ENCODE assay signal across 8 mouse cellular contexts in genomic region chr9:107576357-107577107, GRCm38 (mm10). TPM values are rescaled to one million over a fixed set of nuclear protein-coding genes. Genes with fewer than 3 reads are reported as not detected.
DNase-seq lines count a peak whose midpoint lies in the region; ATAC-seq and TF ChIP-seq lines count a peak whose summit lies in the region.

Hyal1 (plus strand) TSS chr9:107576927.

- peak within 1 kb of the TSS; percentile 37 for H3K4me3 ChIP-seq in embryonic fibroblast, embryonic 13.5 days (ENCODE audit: insufficient read depth, low read length)
- H3K4me3 ChIP-seq in heart, embryonic 11.5 days (ENCODE audit: low read depth, low read length) = peak within 1 kb of the TSS; percentile 27
- peak within 1 kb of the TSS; percentile 42 for H3K4me3 ChIP-seq in kidney, embryonic 15.5 days (replicated peaks)
- H3K4me3 ChIP-seq in spleen, adult 2 months (ENCODE audit: extremely low read depth, insufficient read depth, insufficient read length) = peak within 1 kb of the TSS; percentile 25; the same call in 1 of the 2 replicates

- no peak for TF ChIP-seq CTCF in embryonic fibroblast, embryonic 13.5 days (IDR thresholded peaks at IDR 0.05; ENCODE audit: borderline replicate concordance, insufficient read depth, low read length)
- TF ChIP-seq CTCF in spleen, adult 2 months (IDR thresholded peaks at IDR 0.05; ENCODE audit: extremely low read depth, insufficient read depth, insufficient read length, insufficient replicate concordance) = no peak

- H3K4me2 ChIP-seq in heart, embryonic 11.5 days = peak within 1 kb of the TSS; percentile 64
- peak within 1 kb of the TSS; percentile 60 for H3K4me2 ChIP-seq in kidney, embryonic 15.5 days

- peaks cover 5% of the 10 kb centered on the region; the same call in 1 of the 2 replicates for H3K4me1 ChIP-seq in embryonic fibroblast, embryonic 13.5 days (ENCODE audit: control insufficient read depth, insufficient read depth, low read length)
- H3K4me1 ChIP-seq in heart, embryonic 11.5 days (ENCODE audit: control insufficient read depth, insufficient read depth, low read length) = peaks cover 23% of the 10 kb centered on the region
- H3K4me1 ChIP-seq in kidney, embryonic 15.5 days = peaks cover 51% of the 10 kb centered on the region
- H3K4me1 ChIP-seq in spleen, adult 2 months (ENCODE audit: control insufficient read depth, insufficient read depth, insufficient read length) = peaks cover 11% of the 10 kb centered on the region; the same call in 1 of the 2 replicates

- peaks cover 12% of the 10 kb centered on the region for H3K36me3 ChIP-seq in heart, embryonic 11.5 days (ENCODE audit: control insufficient read depth, insufficient read depth, low read length)
- H3K36me3 ChIP-seq in kidney, embryonic 15.5 days = peaks cover 33% of the 10 kb centered on the region
- no peaks in the 10 kb centered on the region for H3K36me3 ChIP-seq in spleen, adult 2 months (ENCODE audit: control insufficient read depth, insufficient read depth, low read length)

- peak within 1 kb of the TSS; percentile 56 for H3K27ac ChIP-seq in embryonic fibroblast, embryonic 13.5 days (ENCODE audit: insufficient read depth, low read length)
- no peak within 1 kb of the TSS for H3K27ac ChIP-seq in heart, embryonic 11.5 days (ENCODE audit: low read depth, low read length)
- peak within 1 kb of the TSS; percentile 76 for H3K27ac ChIP-seq in kidney, embryonic 15.5 days
- H3K27ac ChIP-seq in spleen, adult 2 months (ENCODE audit: insufficient read depth, low read length) = peak within 1 kb of the TSS; percentile 15; the same call in 1 of the 2 replicates

- peak within 1 kb of the TSS; percentile 60 for H3K9ac ChIP-seq in heart, embryonic 11.5 days (ENCODE audit: low read depth, low read length)
- H3K9ac ChIP-seq in kidney, embryonic 15.5 days = peak within 1 kb of the TSS; percentile 38; the same call in 1 of the 2 replicates

- TF ChIP-seq POLR2A in embryonic fibroblast, embryonic 13.5 days (IDR thresholded peaks at IDR 0.05; ENCODE audit: low read depth, low read length) = peak; percentile 91
- TF ChIP-seq POLR2A in spleen, adult 2 months (IDR thresholded peaks at IDR 0.05; ENCODE audit: low read depth, low read length) = no peak

- 25% methylated on average over 16 of the region's 16 CpGs for WGBS in heart, embryonic 11.5 days (ENCODE audit: insufficient replicate concordance)
- WGBS in kidney, embryonic 15.5 days = 21% methylated on average over 16 of the region's 16 CpGs
- WGBS in spleen, adult 2 months = 49% methylated on average over 16 of the region's 16 CpGs

- peak; percentile 84 for DNase-seq in 3134 (ENCODE audit: extremely low read depth, insufficient read length, low spot score)
- DNase-seq in adipocyte (ENCODE audit: low spot score) = peak; percentile 54
- peak; percentile 84 for DNase-seq in lung, postnatal 25 days (ENCODE audit: low spot score)
- DNase-seq in spleen, adult 2 months (ENCODE audit: low read depth in 1 of 2, low spot score in 2 of 2) = no peak

- peak; percentile 74 for ATAC-seq in heart, embryonic 11.5 days (replicated peaks; ENCODE audit: insufficient number of reproducible peaks, low FRiP score, low TSS enrichment)
- ATAC-seq in kidney, embryonic 15.5 days (replicated peaks; ENCODE audit: low FRiP score) = peak; percentile 76
- no peak for ATAC-seq in CD4-positive, CD25-positive, alpha-beta regulatory T cell, adult 4 months

- no peaks in the 10 kb centered on the region for H3K27me3 ChIP-seq in heart, embryonic 11.5 days (ENCODE audit: control insufficient read depth, insufficient read depth, low read length)
- no peaks in the 10 kb centered on the region for H3K27me3 ChIP-seq in kidney, embryonic 15.5 days
- no peaks in the 10 kb centered on the region for H3K27me3 ChIP-seq in spleen, adult 2 months (ENCODE audit: control insufficient read depth, insufficient read depth, low read length)

- H3K9me3 ChIP-seq in heart, embryonic 11.5 days (replicated peaks; ENCODE audit: control insufficient read depth, low read length) = no peaks in the 10 kb centered on the region
- H3K9me3 ChIP-seq in kidney, embryonic 15.5 days (replicated peaks) = no peaks in the 10 kb centered on the region

RNA-seq across cellular contexts. Expression of gene Hyal1, which starts in this region (rescaled TPM):
- polyA plus RNA-seq in embryonic fibroblast, embryonic 13.5 days (2011; ENCODE audit: insufficient read length, low read depth, missing spikeins) = 13.9 and 15.6 TPM in 2 replicates
- polyA plus RNA-seq in heart, embryonic 11.5 days (2014; fragmentation: Nextera tagmentation; extraction: Ambion mirVana) = 3.4 and 3.5 TPM in 2 replicates
- 8.6 and 10.5 TPM in 2 replicates for polyA plus RNA-seq in kidney, embryonic 15.5 days (2015; fragmentation: Nextera tagmentation; extraction: Ambion mirVana)
- 3.2 and 3.7 TPM in 2 replicates for polyA plus RNA-seq in spleen, adult 2 months (2012; rRNA removed)
- 1 to 10 TPM; 6.7 to 7.9 TPM for polyA plus RNA-seq in CD4-positive, CD25-positive, alpha-beta regulatory T cell, adult 4 months (2017; shearing (Covaris generic))

Comparison
In these comparisons a context has a peak if more than half of its experiments do, and no peak if none do; other contexts are left out.
1. DNase-seq: peak in 3134 (single experiment), adipocyte (single experiment) and lung, postnatal 25 days (single experiment); none in spleen, adult 2 months (0 of 2).
2. Peak in every context shown above with its lines, with median percentiles within 50 percentile points of each other: H3K4me3 ChIP-seq.